Mouse (Mus musculus) T-helper 17 cell (primary cell): ENCODE measurements at regions not wholly inside any gene's neighbourhood (a gene's known extent, or its start where the extent isn't known, plus 50 kb on each side); places are given as distances from the start of the nearest gene placed in this dataset.

Experiments
- in situ Hi-C, 2 experiments: fragments of 300-600 bp; cut with MboI, MseI; formaldehyde crosslinking; loops; 1 replicate in 1 of 2; 2 replicates in 1 of 2; pipeline ENCODE4 v1.15.1; 2025; ENCODE audit warnings: high pct_unique_total_duplicates in 2 of 2

DNA sequence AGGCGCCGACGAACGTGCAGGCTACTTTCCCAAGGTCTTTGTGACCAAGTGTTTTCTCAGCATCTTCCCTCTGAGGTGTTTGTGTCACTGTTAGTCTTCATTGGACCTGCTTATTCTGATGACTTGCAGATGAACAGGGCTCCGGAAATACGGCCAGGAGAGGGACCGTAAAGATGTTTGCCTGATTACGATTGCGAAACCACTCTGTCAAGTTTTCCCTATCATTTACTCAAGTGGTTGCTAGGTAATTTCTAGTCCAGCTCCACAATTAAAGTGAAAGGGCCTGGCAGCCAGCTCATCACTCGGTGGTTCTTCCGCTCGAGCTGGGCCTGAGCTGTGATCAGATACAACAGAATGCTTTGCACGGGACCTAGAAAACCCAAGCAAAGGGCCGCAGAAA, 185.5 kb downstream of the Csl start:
- in situ Hi-C loops, result loop anchor here in 1 of 2 experiments (10.0 kb wide), 1 partner anchor 389 kb away; no protein-coding TSS in a partner anchor

- in situ Hi-C loops, result loop anchor here (5.0 to 10.0 kb wide), 3 partner anchors 313 to 408 kb away; partner anchors contain the start of gene Dusp6 (in 1 of the 2)
Measured at GRCm38 (mm10) chr10:99575294-99575693, 184.2 kb downstream of the Csl start.

- in situ Hi-C loops, result loop anchor here (5.0 to 10.0 kb wide), 3 partner anchors 314 to 409 kb away; partner anchors contain the start of gene Dusp6 (in 1 of the 2)
Measured at GRCm38 (mm10) chr10:99576301-99576700, 183.2 kb downstream of the Csl start.

- in situ Hi-C loops, result loop anchor here (5.0 to 10.0 kb wide), 3 partner anchors 315 to 410 kb away; partner anchors contain the start of gene Dusp6 (in 1 of the 2)
Measured at GRCm38 (mm10) chr10:99577041-99577681, 182.3 kb downstream of the Csl start.

GRCm38 (mm10) chr10:99578366-99578765, 181.1 kb downstream of the Csl start:
- in situ Hi-C loops, result loop anchor here (5.0 to 10.0 kb wide), 3 partner anchors 316 to 411 kb away; partner anchors contain the start of gene Dusp6 (in 1 of the 2)

DNA sequence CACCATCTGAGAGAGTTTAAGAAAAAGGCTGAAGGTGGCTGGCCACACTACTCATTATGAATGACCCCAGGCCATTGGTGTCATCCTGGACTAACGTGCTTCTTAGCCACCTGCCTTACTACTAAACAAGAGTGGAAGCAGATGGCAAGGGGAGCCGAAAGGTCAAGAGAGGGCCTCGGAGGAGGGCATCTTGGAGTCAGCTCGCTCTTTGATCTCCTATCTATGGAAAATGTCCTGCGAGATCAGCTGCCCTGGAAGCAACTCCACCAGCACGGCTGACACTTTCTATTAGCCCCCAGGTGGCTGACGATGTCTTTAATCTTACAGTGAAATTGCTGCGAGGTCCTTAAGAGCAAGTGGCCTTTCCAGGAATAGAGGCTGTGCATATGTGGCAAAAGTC, 179.3 kb downstream of the Csl start:
- in situ Hi-C loops, result no loop called here

DNA sequence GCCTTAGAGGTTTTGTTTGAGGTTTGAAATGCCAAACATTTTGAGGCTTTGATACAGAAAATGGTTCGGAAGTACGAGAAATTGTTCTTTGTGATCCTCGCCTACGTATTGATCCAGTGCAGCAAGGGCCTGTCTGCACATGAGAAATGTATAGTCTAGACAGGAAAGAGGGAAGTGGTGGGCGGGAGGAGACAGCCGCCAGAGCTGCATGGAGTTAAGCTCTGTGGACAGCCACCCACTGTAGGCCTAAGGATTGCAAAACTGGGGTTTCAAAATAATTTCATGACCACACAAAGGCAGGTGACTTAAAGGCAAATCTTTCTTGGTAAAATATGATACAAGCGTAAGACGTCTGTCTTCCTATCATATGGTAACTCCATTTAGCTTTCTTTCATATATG, 178.4 kb downstream of the Csl start:
- in situ Hi-C loops, result no loop called here

DNA sequence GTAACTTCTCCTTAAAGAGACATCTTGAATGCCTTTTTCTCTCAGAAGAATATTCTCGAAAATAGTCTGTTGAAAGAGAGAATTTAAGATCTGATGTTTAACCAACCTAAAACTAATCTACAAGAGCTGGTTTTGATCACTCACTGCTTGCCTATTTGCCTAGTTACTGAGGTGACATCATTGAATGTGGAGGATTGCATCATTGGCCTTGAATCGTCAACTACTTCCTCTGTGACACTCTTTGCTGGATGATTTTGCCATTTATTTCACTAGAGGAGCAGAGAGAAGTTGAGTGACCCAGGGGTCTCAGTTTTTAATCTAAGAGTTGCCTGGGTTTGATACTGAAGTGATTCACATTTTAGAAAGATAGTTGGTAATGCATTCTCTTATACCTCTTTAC, 174.6 kb downstream of the Csl start:
- in situ Hi-C loops, result no loop called here

- in situ Hi-C loops, result no loop called here
Measured at GRCm38 (mm10) chr10:99592220-99592619, 167.2 kb downstream of the Csl start.

DNA sequence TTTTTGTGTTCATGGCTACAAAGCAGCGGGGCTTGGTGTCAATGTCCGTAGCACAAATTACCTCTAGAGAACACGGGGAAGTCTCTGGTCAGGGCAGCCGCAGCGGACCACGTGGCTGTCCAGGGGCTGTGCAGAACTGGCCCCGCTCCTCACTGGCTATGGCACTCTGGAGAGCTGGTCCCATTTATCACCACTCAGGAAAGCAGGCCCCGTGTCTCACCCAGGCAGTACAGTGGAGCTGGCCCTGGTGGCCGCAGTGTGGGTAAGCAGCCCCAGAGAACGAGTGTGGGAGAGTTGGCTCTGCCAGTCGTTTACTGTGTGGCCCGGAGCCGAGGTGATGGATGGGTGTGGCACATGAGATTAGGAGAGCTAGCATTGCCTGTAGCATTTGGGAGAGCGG, 163.8 kb downstream of the Csl start:
- in situ Hi-C loops, result no loop called here

- in situ Hi-C loops, result loop anchor here in 1 of 2 experiments (25.0 kb wide), 1 partner anchor 1887 kb away; no protein-coding TSS in a partner anchor
Measured at GRCm38 (mm10) chr10:99599142-99600120, 160.0 kb downstream of the Csl start.

GRCm38 (mm10) chr10:99602331-99602730, 157.1 kb downstream of the Csl start:
- in situ Hi-C loops, result loop anchor here in 1 of 2 experiments (25.0 kb wide), 1 partner anchor 1890 kb away; no protein-coding TSS in a partner anchor

- in situ Hi-C loops, result loop anchor here in 1 of 2 experiments (25.0 kb wide), 1 partner anchor 1892 kb away; no protein-coding TSS in a partner anchor
Measured at GRCm38 (mm10) chr10:99604172-99604571, 155.3 kb downstream of the Csl start.

GRCm38 (mm10) chr10:99608477-99608876, 151.0 kb downstream of the Csl start:
- in situ Hi-C loops, result loop anchor here in 1 of 2 experiments (25.0 kb wide), 1 partner anchor 1896 kb away; no protein-coding TSS in a partner anchor

DNA sequence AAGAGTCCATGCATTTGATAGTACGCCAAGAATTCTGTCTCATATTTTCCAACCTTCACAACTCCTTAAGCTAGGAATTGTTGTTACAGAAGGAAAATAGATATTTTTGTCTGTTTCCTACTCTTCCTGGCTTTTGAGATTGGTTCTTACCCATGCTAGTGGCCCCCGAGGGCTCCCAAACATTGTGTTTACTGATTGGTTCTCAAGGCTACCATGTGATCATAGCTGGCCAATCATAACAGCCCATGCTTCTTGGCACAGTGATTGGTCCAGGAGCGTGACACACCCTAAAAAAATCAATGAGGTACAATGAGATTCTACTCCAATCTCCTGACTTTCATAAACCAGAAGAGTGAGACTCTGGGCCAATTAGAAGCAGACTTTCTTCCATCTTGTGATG, 150.0 kb downstream of the Csl start:
- in situ Hi-C loops, result loop anchor here in 1 of 2 experiments (25.0 kb wide), 1 partner anchor 1897 kb away; no protein-coding TSS in a partner anchor

GRCm38 (mm10) chr10:99610890-99611289, 148.6 kb downstream of the Csl start:
- in situ Hi-C loops, result loop anchor here in 1 of 2 experiments (25.0 kb wide), 1 partner anchor 1899 kb away; no protein-coding TSS in a partner anchor

DNA sequence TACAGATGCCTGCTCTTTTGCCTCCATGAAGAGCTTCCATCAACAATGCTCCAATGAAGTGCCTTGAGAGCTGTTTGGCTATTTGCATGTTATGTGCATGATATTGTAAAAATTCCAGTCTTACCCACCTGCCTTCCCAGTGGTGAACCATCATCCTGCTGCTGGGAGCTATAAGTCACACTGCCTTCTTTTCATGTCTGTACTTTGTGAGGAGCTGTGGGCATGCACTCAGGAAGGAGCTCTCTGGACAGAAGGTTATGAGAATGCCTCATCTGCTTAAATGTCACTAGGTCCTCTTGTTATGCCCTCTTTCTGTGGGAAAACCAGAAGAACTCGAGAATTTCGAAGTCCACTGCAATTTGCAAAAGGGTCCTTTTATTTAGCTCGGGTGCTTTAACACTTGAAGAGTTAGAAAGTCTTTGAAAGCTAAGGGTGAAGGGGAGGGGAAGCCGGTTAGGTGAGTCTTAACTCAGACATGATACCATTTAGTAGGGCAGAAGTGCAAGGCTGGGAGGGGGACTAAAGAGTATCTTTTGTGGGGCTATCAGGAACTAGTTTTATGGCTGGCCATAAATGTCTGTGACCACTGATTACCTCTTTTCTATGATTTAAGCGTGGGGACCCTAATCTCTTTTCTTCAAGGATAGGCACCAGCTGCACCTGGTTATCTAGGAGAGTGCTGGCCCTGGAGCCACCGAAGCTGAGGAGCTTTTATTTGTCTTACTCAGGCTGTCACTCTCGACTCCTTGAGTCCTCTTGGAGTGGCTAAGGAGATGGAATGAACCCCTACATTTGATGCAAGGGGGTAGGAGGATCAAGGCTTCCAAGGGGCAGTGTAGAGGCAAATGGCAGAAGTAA, 144.8 kb downstream of the Csl start:
- in situ Hi-C loops, result loop anchor here (5.0 to 25.0 kb wide), 3 partner anchors 442 to 1902 kb away; no protein-coding TSS in a partner anchor

DNA sequence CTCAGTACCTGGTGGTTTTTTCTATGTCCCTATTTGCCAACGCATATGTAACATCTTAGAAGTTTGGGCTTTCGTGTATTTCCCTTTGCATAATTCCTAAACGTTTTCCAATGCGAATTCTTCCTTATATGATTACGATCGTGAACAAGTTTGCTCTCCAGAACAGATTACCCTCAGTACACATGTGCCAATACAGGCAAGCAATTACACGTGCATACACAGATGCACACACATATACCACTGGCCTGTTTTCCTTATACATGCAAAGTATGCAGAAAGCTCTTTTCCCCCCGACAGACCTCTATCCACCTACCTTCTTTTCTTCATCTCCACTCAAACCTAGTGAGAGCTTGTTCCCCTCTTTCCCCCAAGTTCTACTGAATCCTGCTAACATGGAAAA, 144.1 kb downstream of the Csl start:
- in situ Hi-C loops, result loop anchor here (5.0 to 25.0 kb wide), 3 partner anchors 443 to 1903 kb away; no protein-coding TSS in a partner anchor

DNA sequence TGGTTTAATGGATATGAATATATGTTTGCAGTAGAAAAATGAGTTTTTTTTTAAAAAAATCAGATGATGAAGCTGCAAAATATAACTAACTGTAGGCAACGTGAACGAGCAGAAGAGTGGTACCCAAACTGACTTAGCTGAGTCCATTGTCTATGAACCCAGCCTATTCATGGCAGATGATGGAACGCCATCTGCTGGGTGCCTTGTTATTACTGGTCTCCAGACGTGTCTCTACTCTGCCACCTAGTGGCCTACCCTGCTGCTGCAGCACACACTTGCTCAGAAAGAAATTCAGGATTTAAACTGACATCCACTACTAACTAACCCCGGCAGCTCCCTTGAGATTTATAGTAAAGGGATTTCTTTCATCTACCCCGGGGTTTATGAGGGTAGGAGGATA, 143.7 kb downstream of the Csl start:
- in situ Hi-C loops, result loop anchor here (5.0 to 25.0 kb wide), 3 partner anchors 443 to 1903 kb away; no protein-coding TSS in a partner anchor

DNA sequence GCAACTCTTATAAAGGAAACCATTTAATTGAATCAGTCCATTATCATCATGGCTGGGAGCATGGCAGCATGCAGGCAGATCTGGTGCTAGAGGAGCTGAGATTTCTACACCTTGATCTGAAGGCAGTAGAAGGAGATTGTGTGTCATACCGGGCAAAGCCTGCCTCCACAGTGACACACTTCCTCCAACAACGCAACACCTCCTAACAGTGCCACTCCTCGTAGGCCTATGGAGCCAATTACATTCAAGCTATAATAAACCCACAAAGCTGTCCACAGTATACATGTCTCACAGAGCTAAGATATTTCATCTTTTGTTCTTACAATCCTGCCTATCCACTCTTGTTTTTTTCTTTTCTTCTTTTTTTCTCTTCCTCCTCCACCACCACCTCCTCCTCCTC, 141.8 kb downstream of the Csl start:
- in situ Hi-C loops, result loop anchor here (5.0 to 25.0 kb wide), 3 partner anchors 445 to 1905 kb away; no protein-coding TSS in a partner anchor
